Mouse (Mus musculus): ENCODE data around the gene Arl4d. TPM values are rescaled to one million over a fixed set of nuclear protein-coding genes. Genes with fewer than 3 reads are reported as not detected.

Gene Arl4d
- polyA plus RNA-seq, 1 experiment: 5.5 TPM

GRCm38 (mm10) chr11:101668546-101669261 lies 3.4 kb downstream of the Arl4d start:
- Histone ChIP-seq H3K27ac (ENCODE audit: control insufficient read depth, insufficient read depth, low read depth, low read length, poor library complexity) (no peak overlapping the region), H3K4me3 (replicated peaks; ENCODE audit: control insufficient read depth, low read depth, low read length) (no peak overlapping the region), H3K4me1 (ENCODE audit: control insufficient read depth, insufficient read depth, low read length) (no peaks in the 10 kb centered on the region; the same call in 1 of the 2 replicates)
- WGBS: 61% methylated on average over 13 of the region's 13 CpGs
- TF ChIP-seq CTCF (IDR thresholded peaks at IDR 0.05; ENCODE audit: control insufficient read depth, insufficient read depth, low read length) (no peak), POLR2A (IDR thresholded peaks at IDR 0.05; ENCODE audit: borderline replicate concordance, control insufficient read depth, low read depth, low read length) (no peak)

GRCm38 (mm10) chr11:101670334-101670733 lies 5.0 kb downstream of the Arl4d start:
- Histone ChIP-seq H3K27ac (ENCODE audit: control insufficient read depth, insufficient read depth, low read depth, low read length, poor library complexity) (no peak overlapping the region), H3K4me3 (replicated peaks; ENCODE audit: control insufficient read depth, low read depth, low read length) (no peak overlapping the region), H3K4me1 (ENCODE audit: control insufficient read depth, insufficient read depth, low read length) (no peaks in the 10 kb centered on the region; the same call in 1 of the 2 replicates)
- TF ChIP-seq CTCF (IDR thresholded peaks at IDR 0.05; ENCODE audit: control insufficient read depth, insufficient read depth, low read length): no peak
- TF ChIP-seq POLR2A (IDR thresholded peaks at IDR 0.05; ENCODE audit: borderline replicate concordance, control insufficient read depth, low read depth, low read length): no peak
- 61% methylated on average over 1 of the region's 1 CpGs for WGBS

GRCm38 (mm10) chr11:101671255-101671654 lies 5.9 kb downstream of the Arl4d start:
- Histone ChIP-seq H3K4me1 (ENCODE audit: control insufficient read depth, insufficient read depth, low read length) (no peaks in the 10 kb centered on the region; the same call in 1 of the 2 replicates), H3K4me3 (replicated peaks; ENCODE audit: control insufficient read depth, low read depth, low read length) (no peak overlapping the region), H3K27ac (ENCODE audit: control insufficient read depth, insufficient read depth, low read depth, low read length, poor library complexity) (no peak overlapping the region)
- 55% methylated on average over 4 of the region's 4 CpGs for WGBS
- TF ChIP-seq POLR2A (IDR thresholded peaks at IDR 0.05; ENCODE audit: borderline replicate concordance, control insufficient read depth, low read depth, low read length): no peak
- TF ChIP-seq CTCF (IDR thresholded peaks at IDR 0.05; ENCODE audit: control insufficient read depth, insufficient read depth, low read length): no peak

GRCm38 (mm10) chr11:101673010-101673642 lies 7.8 kb downstream of the Arl4d start:
- Histone ChIP-seq H3K4me1 (ENCODE audit: control insufficient read depth, insufficient read depth, low read length) (no peaks in the 10 kb centered on the region; the same call in 1 of the 2 replicates), H3K4me3 (replicated peaks; ENCODE audit: control insufficient read depth, low read depth, low read length) (no peak overlapping the region), H3K27ac (ENCODE audit: control insufficient read depth, insufficient read depth, low read depth, low read length, poor library complexity) (no peak overlapping the region)
- TF ChIP-seq CTCF (IDR thresholded peaks at IDR 0.05; ENCODE audit: control insufficient read depth, insufficient read depth, low read length): no peak
- TF ChIP-seq POLR2A (IDR thresholded peaks at IDR 0.05; ENCODE audit: borderline replicate concordance, control insufficient read depth, low read depth, low read length): no peak
- WGBS: 31% methylated on average over 16 of the region's 16 CpGs

GRCm38 (mm10) chr11:101674106-101674505 lies 8.8 kb downstream of the Arl4d start:
- TF ChIP-seq CTCF (IDR thresholded peaks at IDR 0.05; ENCODE audit: control insufficient read depth, insufficient read depth, low read length) (no peak), POLR2A (IDR thresholded peaks at IDR 0.05; ENCODE audit: borderline replicate concordance, control insufficient read depth, low read depth, low read length) (no peak)
- 76% methylated on average over 5 of the region's 5 CpGs for WGBS
- Histone ChIP-seq H3K27ac (ENCODE audit: control insufficient read depth, insufficient read depth, low read depth, low read length, poor library complexity) (no peak overlapping the region), H3K4me1 (ENCODE audit: control insufficient read depth, insufficient read depth, low read length) (no peaks in the 10 kb centered on the region; the same call in 1 of the 2 replicates), H3K4me3 (replicated peaks; ENCODE audit: control insufficient read depth, low read depth, low read length) (no peak overlapping the region)

GRCm38 (mm10) chr11:101675349-101675748 lies 10.0 kb downstream of the Arl4d start:
- TF ChIP-seq CTCF (IDR thresholded peaks at IDR 0.05; ENCODE audit: control insufficient read depth, insufficient read depth, low read length): no peak
- no peak for TF ChIP-seq POLR2A (IDR thresholded peaks at IDR 0.05; ENCODE audit: borderline replicate concordance, control insufficient read depth, low read depth, low read length)
- Histone ChIP-seq H3K27ac (ENCODE audit: control insufficient read depth, insufficient read depth, low read depth, low read length, poor library complexity) (no peak overlapping the region), H3K4me3 (replicated peaks; ENCODE audit: control insufficient read depth, low read depth, low read length) (no peak overlapping the region), H3K4me1 (ENCODE audit: control insufficient read depth, insufficient read depth, low read length) (no peaks in the 10 kb centered on the region; the same call in 1 of the 2 replicates)
- WGBS: 89% methylated on average over 4 of the region's 4 CpGs

GRCm38 (mm10) chr11:101677655-101678054 lies 12.3 kb downstream of the Arl4d start:
- no peak overlapping the region for H3K27ac ChIP-seq (ENCODE audit: control insufficient read depth, insufficient read depth, low read depth, low read length, poor library complexity)
- H3K4me3 ChIP-seq (replicated peaks; ENCODE audit: control insufficient read depth, low read depth, low read length): no peak overlapping the region
- no peaks in the 10 kb centered on the region for H3K4me1 ChIP-seq (ENCODE audit: control insufficient read depth, insufficient read depth, low read length)
- TF ChIP-seq CTCF (IDR thresholded peaks at IDR 0.05; ENCODE audit: control insufficient read depth, insufficient read depth, low read length): no peak
- no peak for TF ChIP-seq POLR2A (IDR thresholded peaks at IDR 0.05; ENCODE audit: borderline replicate concordance, control insufficient read depth, low read depth, low read length)
- 79% methylated on average over 12 of the region's 12 CpGs for WGBS

- WGBS: 62% methylated on average over 5 of the region's 5 CpGs
- Histone ChIP-seq H3K4me3 (replicated peaks; ENCODE audit: control insufficient read depth, low read depth, low read length) (no peak overlapping the region), H3K4me1 (ENCODE audit: control insufficient read depth, insufficient read depth, low read length) (no peaks in the 10 kb centered on the region), H3K27ac (ENCODE audit: control insufficient read depth, insufficient read depth, low read depth, low read length, poor library complexity) (no peak overlapping the region)
- TF ChIP-seq POLR2A (IDR thresholded peaks at IDR 0.05; ENCODE audit: borderline replicate concordance, control insufficient read depth, low read depth, low read length) (no peak), CTCF (IDR thresholded peaks at IDR 0.05; ENCODE audit: control insufficient read depth, insufficient read depth, low read length) (no peak)
These were observed 13.4 kb downstream of the Arl4d start for GRCm38 (mm10) chr11:101678770-101679169.

All from bone marrow, adult 2 months (tissue).